Mouse (Mus musculus) CH12.LX (cell line): ENCODE data around the gene Yrdc. TPM values are rescaled to one million over a fixed set of nuclear protein-coding genes. Genes with fewer than 3 reads are reported as not detected.
A peak's percentile ranks its signal among the peaks of the same experiment; 100 is the strongest.

Source experiments
- DNase-seq: peaks from one replicate; pipeline ENCODE4 v3.0.0-alpha.2; 2013; ENCODE audit errors: extremely low read depth
- H3K27ac ChIP-seq: 2 replicates; pipeline ENCODE4 v1.5.1; 2012; ENCODE audit warnings: low read depth, mild to moderate bottlenecking, control low read depth, moderate library complexity; ENCODE audit not compliant: insufficient read depth
- H3K27me3 ChIP-seq: replicated peaks from 2 replicates; pipeline ENCODE3; 2012; ENCODE audit warnings: inconsistent platforms
- H3K36me3 ChIP-seq, 2 experiments: replicated peaks in 1 of 2; 2 replicates each; pipeline versions ENCODE3 to v1.6.1; 2012; ENCODE audit warnings: inconsistent platforms in 1 of 2, low read length in 1 of 2, mild to moderate bottlenecking in 1 of 2, mixed read lengths in 1 of 2, moderate library complexity in 1 of 2; ENCODE audit not compliant: control insufficient read depth in 1 of 2, insufficient read depth in 1 of 2
- H3K4me1 ChIP-seq, 2 experiments: 2 replicates each; pipeline ENCODE4 v1.6.1; 2012; ENCODE audit warnings: inconsistent platforms in 1 of 2, moderate library complexity in 1 of 2; ENCODE audit not compliant: insufficient read depth in 2 of 2, control insufficient read depth in 1 of 2
- H3K4me2 ChIP-seq: 2 replicates; pipeline ENCODE4 v1.6.1; 2012; ENCODE audit warnings: low read depth, mild to moderate bottlenecking, control low read depth; ENCODE audit not compliant: poor library complexity, insufficient read depth, severe bottlenecking
- H3K4me3 ChIP-seq, 3 experiments: fragments of 150-350 bp in 1 of 3; sonication (generic) in 1 of 3; replicated peaks in 1 of 3; 2 replicates each; pipeline versions ENCODE3 to v1.5.1; 2011 to 2012; ENCODE audit warnings: low read depth in 2 of 3, low read length in 2 of 3, mild to moderate bottlenecking in 2 of 3, moderate library complexity in 2 of 3, control low read depth in 1 of 3, improper control_type of control experiment in 1 of 3, inconsistent platforms in 1 of 3, mixed read lengths in 1 of 3; ENCODE audit not compliant: poor library complexity in 1 of 3
- H3K79me2 ChIP-seq: replicated peaks from 2 replicates; pipeline ENCODE4 v1.6.1; 2012; ENCODE audit warnings: mild to moderate bottlenecking, moderate library complexity; ENCODE audit not compliant: control insufficient read depth, poor library complexity, insufficient read depth, severe bottlenecking; ENCODE audit errors: extremely low read depth
- H3K9ac ChIP-seq: 2 replicates; pipeline ENCODE4 v1.6.1; 2012; ENCODE audit warnings: low read depth, mild to moderate bottlenecking, control low read depth, moderate library complexity; ENCODE audit not compliant: insufficient read depth
- H3K9me3 ChIP-seq: replicated peaks from 2 replicates; pipeline ENCODE3; 2012; ENCODE audit warnings: low read length, inconsistent platforms, mixed read lengths
- CHD1 ChIP-seq: IDR thresholded peaks from 2 replicates; pipeline ENCODE4 v1.6.1; 2012; ENCODE audit warnings: low read depth, low read length, improper control_type of control experiment, inconsistent platforms
- CTCF ChIP-seq, 2 experiments: IDR thresholded peaks in 1 of 2; conservative IDR thresholded peaks in 1 of 2; 2 replicates each; pipeline ENCODE4 v1.5.1; 2011 to 2012; ENCODE audit warnings: low read depth in 2 of 2, low read length in 2 of 2, improper control_type of control experiment in 1 of 2, inconsistent platforms in 1 of 2, mild to moderate bottlenecking in 1 of 2, moderate library complexity in 1 of 2
- E2F4 ChIP-seq: IDR thresholded peaks from 2 replicates; pipeline ENCODE4 v1.6.1; 2011; ENCODE audit warnings: low read depth, low read length, improper control_type of control experiment; ENCODE audit not compliant: insufficient replicate concordance
- ELF1 ChIP-seq: IDR thresholded peaks from 2 replicates; pipeline ENCODE4 v1.6.1; 2014; ENCODE audit warnings: low read depth, mild to moderate bottlenecking, inconsistent platforms, low read length, improper control_type of control experiment
- ETS1 ChIP-seq: conservative IDR thresholded peaks from 2 replicates; pipeline ENCODE4 v1.6.1; 2012; ENCODE audit warnings: low read depth, mild to moderate bottlenecking, inconsistent platforms, low read length, improper control_type of control experiment, moderate library complexity
- JUN ChIP-seq: IDR thresholded peaks from 2 replicates; pipeline ENCODE4 v1.6.1; 2011; ENCODE audit warnings: low read depth, mild to moderate bottlenecking, low read length, improper control_type of control experiment, moderate library complexity; ENCODE audit not compliant: insufficient read depth
- JUND ChIP-seq: conservative IDR thresholded peaks from 2 replicates; pipeline ENCODE4 v1.6.1; 2011; ENCODE audit warnings: low read depth, low read length, improper control_type of control experiment
- MAFK ChIP-seq: IDR thresholded peaks from 2 replicates; pipeline ENCODE4 v1.6.1; 2011; ENCODE audit warnings: low read length, improper control_type of control experiment; ENCODE audit not compliant: insufficient replicate concordance
- MEF2A ChIP-seq: IDR thresholded peaks from 2 replicates; pipeline ENCODE4 v1.6.1; 2014; ENCODE audit warnings: low read depth, mild to moderate bottlenecking, inconsistent platforms, low read length, improper control_type of control experiment, borderline replicate concordance
- MXI1 ChIP-seq: IDR thresholded peaks from 2 replicates; pipeline ENCODE4 v1.6.1; 2011; ENCODE audit warnings: mild to moderate bottlenecking, low read depth, low read length, improper control_type of control experiment
- MYC ChIP-seq: IDR thresholded peaks from 2 replicates; pipeline ENCODE4 v1.6.1; 2011; ENCODE audit warnings: low read depth, mild to moderate bottlenecking, improper control_type of control experiment, low read length
- NELFE ChIP-seq: IDR thresholded peaks from 2 replicates; pipeline ENCODE4 v1.6.1; 2011; ENCODE audit warnings: low read depth, low read length, improper control_type of control experiment
- NRF1 ChIP-seq: IDR thresholded peaks from 2 replicates; pipeline ENCODE4 v1.6.1; 2014; ENCODE audit warnings: low read depth, mild to moderate bottlenecking, inconsistent platforms, low read length, improper control_type of control experiment, moderate library complexity
- PAX5 ChIP-seq: IDR thresholded peaks from 2 replicates; pipeline ENCODE4 v1.6.1; 2012; ENCODE audit warnings: low read length, inconsistent platforms, mixed read lengths
- RAD21 ChIP-seq: IDR thresholded peaks from 2 replicates; pipeline ENCODE4 v1.6.1; 2011; ENCODE audit warnings: low read depth, mild to moderate bottlenecking, low read length, improper control_type of control experiment, moderate library complexity
- RCOR1 ChIP-seq: conservative IDR thresholded peaks from 2 replicates; pipeline ENCODE4 v1.6.1; 2012; ENCODE audit warnings: low read depth, mild to moderate bottlenecking, inconsistent platforms, low read length, improper control_type of control experiment
- SIN3A ChIP-seq: IDR thresholded peaks from 2 replicates; pipeline ENCODE4 v1.6.1; 2012; ENCODE audit warnings: low read length, improper control_type of control experiment, inconsistent platforms
- SMC3 ChIP-seq: IDR thresholded peaks from 2 replicates; pipeline ENCODE4 v1.6.1; 2011; ENCODE audit warnings: low read depth, low read length, improper control_type of control experiment
- TCF12 ChIP-seq: IDR thresholded peaks from 2 replicates; pipeline ENCODE4 v1.6.1; 2014; ENCODE audit warnings: low read depth, mild to moderate bottlenecking, inconsistent platforms, low read length, improper control_type of control experiment
- UBTF ChIP-seq: IDR thresholded peaks from 2 replicates; pipeline ENCODE4 v1.6.1; 2012; ENCODE audit warnings: low read depth, mild to moderate bottlenecking, inconsistent platforms, low read length, improper control_type of control experiment, moderate library complexity
- USF1 ChIP-seq: IDR thresholded peaks from 2 replicates; pipeline ENCODE4 v1.6.1; 2014; ENCODE audit warnings: low read depth, mild to moderate bottlenecking, inconsistent platforms, low read length, improper control_type of control experiment
- USF2 ChIP-seq: conservative IDR thresholded peaks from 2 replicates; pipeline ENCODE4 v1.6.1; 2011; ENCODE audit warnings: low read depth, low read length, improper control_type of control experiment
- ZMIZ1 ChIP-seq: IDR thresholded peaks from 2 replicates; pipeline ENCODE4 v1.6.1; 2012; ENCODE audit warnings: low read depth, mild to moderate bottlenecking, inconsistent platforms, low read length, improper control_type of control experiment
- dilution Hi-C: fragments of 300-500 bp; cut with MboI; formaldehyde crosslinking; loops from 2 replicates; pipeline ENCODE4 v1.14.3; 2020; ENCODE audit warnings: low sequenced_read_pairs; ENCODE audit not compliant: extremely low pct_unique_long_range_greater_than_20kb, extremely low pct_ligation_motif_present
- in situ Hi-C: fragments of 300-500 bp; cut with MboI; formaldehyde crosslinking; loops from 3 replicates; pipeline ENCODE4 v1.14.3; 2019; ENCODE audit warnings: low sequenced_read_pairs, low pct_ligation_motif_present, low pct_unique_long_range_greater_than_20kb, mixed read lengths
- polyA plus RNA-seq: library from polyadenylated mRNA; unstranded; fragments of >175 nt; gene quantifications from 2 replicates; pipeline ENCODE4 v1.2.1, GENCODE M21; 2012; ENCODE audit warnings: low read depth; ENCODE audit not compliant: insufficient read length
- total RNA-seq, 2 experiments: library from RNA; depleted of rRNA; stranded (reverse); fragments of 300-350 nt in 1 of 2; fragments of >200 nt in 1 of 2; gene quantifications; 2 replicates each; pipeline ENCODE4 v1.2.3; 2012 to 2014

Yrdc gene
- total and polyA plus RNA-seq, 3 experiments, result 86.8 to 160 (median 87.6) TPM

DNA sequence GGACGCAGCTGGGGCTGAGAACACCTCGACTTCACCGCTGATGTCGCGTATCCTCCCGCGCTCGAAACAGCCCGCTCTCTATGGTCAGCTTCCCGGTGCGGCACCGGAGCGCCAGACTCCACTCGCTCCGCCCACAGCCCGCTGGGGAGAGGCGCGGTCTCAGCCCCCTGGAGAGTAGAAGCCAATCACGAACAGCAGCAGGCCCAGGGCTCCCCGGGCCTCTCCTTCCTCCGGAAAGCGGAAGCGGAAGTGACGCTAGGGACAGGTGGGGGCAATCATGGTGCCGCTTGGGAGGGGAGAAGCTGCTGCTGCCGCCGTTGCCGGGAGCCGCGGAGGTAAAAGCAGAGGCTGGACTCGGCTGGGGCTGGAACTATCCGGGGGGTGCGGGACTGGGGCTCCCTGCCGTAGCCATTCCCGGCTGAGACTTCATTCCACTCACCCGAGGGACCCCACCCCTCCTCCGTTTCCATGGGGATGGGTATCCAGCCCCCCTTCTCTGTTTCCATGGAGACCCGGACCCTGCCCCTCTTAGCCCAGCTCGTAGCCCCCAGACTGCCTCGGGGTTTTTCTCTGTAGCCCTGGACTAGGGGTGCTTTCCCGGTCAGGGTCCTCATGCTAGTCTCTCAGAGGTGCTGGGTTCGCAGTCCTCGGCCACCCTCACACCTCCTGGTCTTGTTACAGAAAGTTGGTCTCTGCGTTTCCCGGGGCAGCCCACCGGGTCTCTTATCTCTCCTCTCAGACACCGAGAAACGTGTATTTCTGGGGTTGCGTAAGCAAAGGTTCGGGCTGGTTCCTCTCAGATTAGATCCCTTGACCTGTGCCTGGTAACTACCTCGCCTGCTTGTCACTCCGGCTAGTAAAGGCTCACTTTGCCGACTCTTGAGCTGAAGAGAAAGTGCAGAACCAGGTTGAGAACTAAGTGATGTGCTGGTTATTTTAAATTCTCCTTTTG lies 47.9 kb upstream of the Yrdc start (continued):
- TF ChIP-seq JUN (no peak), RCOR1 (no peak), ETS1 (peak; percentile 25; the same call in 1 of the 2 replicates), MAFK (no peak), CHD1 (no peak), UBTF (0 out of 2 replicates have a peak, but pooled peaks have one; percentile 51), RAD21 (no peak), TCF12 (peak; percentile 90), SMC3 (no peak)

DNA sequence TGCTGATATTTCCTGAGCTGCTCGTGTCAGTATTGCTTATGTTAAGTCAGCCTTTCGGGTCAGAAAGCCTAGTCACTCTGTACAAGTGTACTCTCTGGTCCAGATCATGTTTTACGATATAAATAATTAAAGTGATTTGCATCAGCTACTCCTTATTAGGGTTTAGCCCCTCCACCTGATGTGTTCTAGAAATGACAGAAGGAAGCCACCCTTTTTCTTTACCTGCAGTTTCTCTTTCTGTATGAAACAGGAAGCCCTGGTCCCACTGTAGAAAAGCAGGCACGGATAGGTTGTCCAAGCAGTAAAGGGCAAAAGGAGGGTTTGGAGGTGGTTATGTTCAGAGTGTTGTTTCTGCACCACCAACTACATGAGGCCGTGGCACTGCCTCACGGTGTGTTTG lies 47.1 kb upstream of the Yrdc start:
- dilution Hi-C loops (no loop called here), in situ Hi-C loops (no loop called here)
- no peak for DNase-seq
- H3K27me3 ChIP-seq, result no peaks in the 10 kb centered on the region
- no peak overlapping the region for H3K27ac ChIP-seq
- peaks cover 52 to 69% of the 10 kb centered on the region in 2 experiments for H3K36me3 ChIP-seq
- peak overlapping the region; percentile 96 to 99 (median 97) for H3K4me3 ChIP-seq
- peak overlapping the region; percentile 85 for H3K9ac ChIP-seq
- peak overlapping the region; percentile 96 for H3K4me2 ChIP-seq
- TF ChIP-seq MEF2A (no peak), CHD1 (no peak), NELFE (no peak), USF2 (no peak), ZMIZ1 (no peak), E2F4 (no peak), CTCF (conservative IDR thresholded peaks at IDR 0.05 in 1 of 2, IDR thresholded peaks at IDR 0.05 in 1 of 2; ENCODE audit: low read depth in 2 of 2, low read length in 2 of 2) (no peak), NRF1 (no peak), SIN3A (no peak), SMC3 (no peak), MYC (no peak), ELF1 (no peak), RAD21 (no peak), MXI1 (no peak), PAX5 (no peak), TCF12 (no peak), JUND (no peak), USF1 (no peak)
- no peaks in the 10 kb centered on the region for H3K9me3 ChIP-seq
- H3K4me1 ChIP-seq, result peaks cover 4 to 61% of the 10 kb centered on the region in 2 experiments
- H3K79me2 ChIP-seq, result peaks cover 25% of the 10 kb centered on the region
